Mouse (Mus musculus) right cerebral cortex, adult 2 months (tissue): ENCODE measurements around the gene Ufsp1.

Source experiments
- DNase-seq, 2 experiments: peaks; one replicate each; pipeline ENCODE4 v3.0.0; 2021 to 2022; ENCODE audit warnings: low spot score in 2 of 2

Gene Ufsp1

GRCm38 (mm10) chr5:137333512-137334174 is 39.2 kb downstream of the Ufsp1 start, which contains the start of gene Slc12a9:
Gene Slc12a9 (minus strand): TSS chr5:137333597.
- peak; percentile 89 to 94 for DNase-seq

- DNase-seq: no peak
Observed at GRCm38 (mm10) chr5:137334317-137334716, 39.9 kb downstream of the Ufsp1 start.

- no peak for DNase-seq
Observed at GRCm38 (mm10) chr5:137335066-137335465, 40.6 kb downstream of the Ufsp1 start.

DNA sequence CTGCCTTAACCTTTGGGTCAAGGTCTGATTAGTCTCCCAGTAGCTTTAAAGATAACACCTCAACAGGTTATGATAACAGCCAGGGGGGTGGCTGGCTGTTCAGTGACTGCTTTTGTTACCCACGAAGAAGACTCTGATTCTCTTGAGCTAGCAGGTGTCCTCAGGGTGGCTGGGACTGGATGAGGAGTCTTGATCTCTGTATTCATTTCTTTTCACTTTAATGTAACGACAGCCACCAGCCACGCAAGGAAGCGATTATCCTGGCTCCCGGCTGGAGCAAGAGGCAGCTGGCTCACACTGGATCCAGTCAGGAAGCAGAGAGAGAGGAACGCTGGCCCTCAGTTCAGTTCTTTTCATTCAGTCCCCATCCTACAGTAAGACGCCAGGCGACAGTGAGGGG is 42.8 kb downstream of the Ufsp1 start:
- no peak for DNase-seq

DNA sequence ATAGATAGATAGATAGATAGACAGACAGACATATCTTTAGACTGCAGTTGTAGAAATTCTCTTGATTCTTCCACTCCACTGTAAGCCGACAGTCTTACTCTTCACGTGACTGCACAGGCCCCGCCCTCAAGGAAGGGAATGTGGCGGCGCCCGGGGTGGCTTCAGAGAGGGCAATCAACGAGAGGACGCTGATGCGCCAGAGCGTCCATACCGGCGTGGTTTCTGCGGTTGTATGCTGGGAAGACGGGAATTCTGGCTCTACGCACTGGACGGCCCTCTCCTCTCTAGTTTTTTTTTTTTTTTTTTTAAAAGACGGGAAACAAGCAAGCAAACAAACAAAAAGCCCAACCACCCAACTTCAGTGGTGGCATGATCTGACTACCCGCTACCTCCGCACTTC is 43.8 kb downstream of the Ufsp1 start:
- DNase-seq: peak; percentile 88 to 92

DNA sequence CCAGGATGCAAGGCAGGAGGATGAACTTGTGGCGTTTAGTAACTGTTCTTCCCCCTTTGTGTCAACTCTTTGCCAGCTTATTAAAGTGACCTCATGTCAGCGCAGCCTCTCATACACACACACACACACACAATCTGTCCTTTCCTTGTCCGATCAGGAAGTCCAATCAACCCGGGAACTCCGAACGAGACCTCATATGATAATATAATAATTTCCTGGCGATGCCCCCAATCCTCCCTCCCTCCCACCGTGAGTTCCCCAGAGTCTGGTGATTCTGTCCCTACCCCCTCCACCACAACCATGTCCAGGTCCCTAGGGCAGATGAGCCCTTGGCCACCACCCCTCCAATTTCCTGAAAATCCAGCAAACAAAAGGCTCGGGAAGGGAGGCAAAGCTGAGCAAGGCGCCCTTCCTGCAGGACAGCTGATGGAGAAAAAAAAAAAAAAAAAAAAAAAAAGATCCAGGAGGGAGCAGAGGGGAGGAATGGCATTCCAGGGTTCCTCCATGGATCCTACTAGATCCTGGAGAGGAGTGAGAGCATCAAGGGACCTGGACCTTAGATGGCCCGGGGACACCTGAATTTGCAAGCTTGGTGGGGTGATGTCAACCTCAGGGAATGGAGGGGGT is 44.3 kb downstream of the Ufsp1 start:
- no peak for DNase-seq

DNA sequence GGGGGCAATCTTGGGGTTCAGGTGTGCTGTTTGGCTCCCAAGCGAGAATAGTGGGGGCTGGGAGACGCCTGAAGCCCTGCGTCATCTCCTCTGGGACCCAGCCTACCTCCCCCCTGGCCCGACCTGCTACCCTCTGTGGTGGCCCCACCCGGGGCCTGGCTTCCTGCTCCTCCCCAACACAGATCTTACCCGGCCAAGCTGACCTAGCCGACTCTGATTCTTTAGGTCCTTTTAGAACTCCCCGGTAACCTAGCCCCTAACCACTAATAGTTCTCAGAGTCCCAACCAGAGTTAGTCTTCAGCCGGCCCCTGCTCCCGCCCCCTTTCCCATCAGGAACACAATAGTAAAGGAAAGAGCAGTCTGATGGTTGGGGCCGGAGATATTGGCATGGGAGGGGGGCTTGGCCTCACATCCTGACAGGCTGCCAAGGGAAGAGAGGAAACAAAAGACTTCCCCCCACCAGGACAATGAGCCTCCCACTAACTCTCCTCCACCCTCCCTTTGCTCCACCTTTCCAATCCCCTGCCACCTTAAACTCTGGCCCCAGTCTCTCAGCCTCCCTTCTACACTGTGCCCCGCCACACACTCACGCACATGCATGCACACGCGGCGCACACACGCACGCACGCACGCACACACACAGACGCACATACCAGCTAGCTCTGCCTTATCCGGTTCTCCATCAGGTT is 45.0 kb downstream of the Ufsp1 start:
- no peak for DNase-seq

DNA sequence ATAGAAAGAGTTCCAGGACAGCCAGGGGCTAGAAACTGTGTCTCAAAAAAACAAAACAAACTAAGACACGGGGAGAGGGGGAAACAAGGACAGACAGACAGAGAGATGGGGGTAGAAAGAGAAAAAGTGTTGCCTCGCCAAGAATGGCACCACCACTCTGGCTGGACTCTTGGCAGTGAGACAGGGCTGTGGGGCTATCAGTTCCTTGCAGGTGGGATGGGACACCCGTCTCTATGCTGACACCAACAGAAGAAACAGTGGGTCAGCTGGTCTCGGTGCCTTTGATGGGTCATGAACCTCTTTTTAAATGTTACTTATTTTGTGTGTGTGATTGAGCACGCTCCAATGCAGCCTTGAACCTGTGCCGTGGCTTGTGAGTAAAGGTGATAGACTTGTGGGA is 45.8 kb downstream of the Ufsp1 start:
- DNase-seq: no peak

GRCm38 (mm10) chr5:137342407-137343012 is 48.1 kb downstream of the Ufsp1 start:
- DNase-seq: no peak

DNA sequence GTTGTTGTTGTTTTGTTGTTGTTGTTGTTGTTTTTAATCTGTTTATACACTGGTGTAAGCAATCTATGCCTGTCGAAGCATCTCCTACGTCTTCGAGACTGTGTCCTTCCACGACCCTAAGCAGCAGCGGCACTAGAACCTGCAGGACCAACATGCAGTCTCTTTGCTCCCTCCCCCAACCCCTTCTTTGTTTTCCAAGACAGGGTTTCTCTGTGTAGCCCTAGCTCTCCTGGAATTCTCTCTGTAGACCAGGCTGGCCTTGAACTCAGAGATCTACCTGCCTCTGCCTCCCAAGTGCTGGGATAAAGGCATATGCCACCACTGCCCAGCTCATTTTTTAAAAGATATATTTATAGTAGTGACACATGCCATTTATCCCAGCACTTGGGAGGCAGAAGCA is 49.0 kb downstream of the Ufsp1 start:
- DNase-seq: no peak

GRCm38 (mm10) chr5:137343869-137344268 is 49.4 kb downstream of the Ufsp1 start:
- no peak for DNase-seq
